Mouse (Mus musculus) forebrain, embryonic 14.5 days (tissue): Measurements from ENCODE around the gene Scg2. TPM values are rescaled to one million over a fixed set of nuclear protein-coding genes. Genes with fewer than 3 reads are reported as not detected.
A peak's percentile ranks its signal among the peaks of the same experiment; 100 is the strongest.

Experiments
- ATAC-seq: fragments of 200-750 bp; cut with Nextera tagmentation; 2 replicates; pipeline ENCODE4 v1.8.0; 2017; ENCODE audit warnings: mild to moderate bottlenecking, moderate library complexity
- DNase-seq: peaks from one replicate; pipeline ENCODE4 v3.0.0-alpha.2; 2015; ENCODE audit warnings: low spot score
- H3K27ac ChIP-seq: fragments of 300-500 bp; sonication (generic); 2 replicates; pipeline ENCODE4 v1.5.1; 2014; ENCODE audit warnings: low read depth, mild to moderate bottlenecking, control low read depth, low read length, moderate library complexity
- H3K27me3 ChIP-seq: fragments of 300-500 bp; sonication (generic); replicated peaks from 2 replicates; pipeline ENCODE4 v1.6.1; 2014; ENCODE audit warnings: low read length, control low read depth, mixed read lengths; ENCODE audit not compliant: control insufficient read depth, insufficient read depth
- H3K36me3 ChIP-seq: fragments of 300-500 bp; sonication (generic); 2 replicates; pipeline ENCODE4 v1.6.1; 2014; ENCODE audit warnings: low read length, control low read depth; ENCODE audit not compliant: control insufficient read depth, insufficient read depth
- H3K4me1 ChIP-seq: fragments of 300-500 bp; sonication (generic); 2 replicates; pipeline ENCODE4 v1.6.1; 2014; ENCODE audit warnings: antibody characterized with exemption, low read length, control low read depth; ENCODE audit not compliant: control insufficient read depth, insufficient read depth
- H3K4me2 ChIP-seq: fragments of 300-500 bp; sonication (generic); 2 replicates; pipeline ENCODE4 v1.6.1; 2014; ENCODE audit warnings: mild to moderate bottlenecking, control low read depth, low read length
- H3K4me3 ChIP-seq: fragments of 300-500 bp; sonication (generic); 2 replicates; pipeline ENCODE4 v1.5.1; 2014; ENCODE audit warnings: low read depth, low read length, control low read depth
- H3K9ac ChIP-seq: fragments of 300-500 bp; sonication (generic); 2 replicates; pipeline ENCODE4 v1.6.1; 2014; ENCODE audit warnings: mild to moderate bottlenecking, low read length, control low read depth, moderate library complexity
- H3K9me3 ChIP-seq: fragments of 300-500 bp; sonication (generic); replicated peaks from 2 replicates; pipeline ENCODE4 v1.6.1; 2016; ENCODE audit warnings: low read length, control low read depth, mixed read lengths; ENCODE audit not compliant: control insufficient read depth
- WGBS: fragments of 180-500 bp; shearing (Covaris S2); extraction: QIAGEN DNeasy Blood & Tissue Kit; methylation state at CpG from one replicate; pipeline ENCODE4 v1.1.7; 2014; 5-methylcytosine and 5-hydroxymethylcytosine counted together
- polyA plus RNA-seq: library from polyadenylated mRNA; unstranded; fragments of >200 nt; fragmentation: Nextera tagmentation; extraction: Ambion mirVana; gene quantifications from 2 replicates; pipeline ENCODE4 v1.2.1, GENCODE M21; 2014

Gene Scg2
- 61.1 and 78.8 TPM in 2 replicates for polyA plus RNA-seq

- DNase-seq (peak; percentile 95), ATAC-seq (peak; percentile 97)
- Histone ChIP-seq H3K4me1 (no peaks in the 10 kb centered on the region), H3K27ac (no peak within 1 kb of the TSS), H3K4me3 (peak within 1 kb of the TSS; percentile 32), H3K36me3 (no peaks in the 10 kb centered on the region), H3K9ac (peak within 1 kb of the TSS; percentile 43; the same call in 1 of the 2 replicates), H3K4me2 (peak within 1 kb of the TSS; percentile 54), H3K27me3 (no peaks in the 10 kb centered on the region), H3K9me3 (no peaks in the 10 kb centered on the region)
- WGBS, result 14% methylated on average over 22 of the region's 22 CpGs
Measured at GRCm38 (mm10) chr1:79439609-79440308, at the start of gene Scg2. TSS of gene Scg2 (minus strand) at chr1:79440120.

DNA sequence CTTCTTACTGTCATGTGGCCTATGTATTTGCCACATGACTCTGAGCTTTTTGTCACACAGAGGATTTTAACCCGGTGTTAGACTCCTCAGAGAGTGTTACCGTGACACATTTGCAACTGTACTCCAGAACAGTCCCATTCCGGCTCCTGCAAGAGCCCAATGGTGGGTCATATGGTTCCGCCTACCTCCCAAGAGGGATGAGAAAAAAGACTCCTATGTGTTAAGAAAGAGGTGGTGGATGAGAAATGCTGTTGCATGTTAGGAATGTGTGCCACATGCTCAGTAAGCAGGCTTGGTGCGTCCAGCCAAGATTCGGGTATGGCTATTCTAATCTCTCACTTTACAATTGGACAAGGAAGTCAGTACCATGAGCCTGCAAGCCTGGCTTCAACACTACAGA is 45.6 kb upstream of the Scg2 start:
- no peaks in the 10 kb centered on the region for H3K36me3 ChIP-seq
- H3K27ac ChIP-seq, result no peak overlapping the region
- no peak overlapping the region for H3K9ac ChIP-seq
- H3K4me2 ChIP-seq, result no peak overlapping the region
- no peak overlapping the region for H3K4me3 ChIP-seq
- no peaks in the 10 kb centered on the region for H3K9me3 ChIP-seq
- DNase-seq, result no peak
- WGBS, result 95% methylated on average over 6 of the region's 6 CpGs
- no peaks in the 10 kb centered on the region for H3K27me3 ChIP-seq
- no peaks in the 10 kb centered on the region for H3K4me1 ChIP-seq
- no peak for ATAC-seq

DNA sequence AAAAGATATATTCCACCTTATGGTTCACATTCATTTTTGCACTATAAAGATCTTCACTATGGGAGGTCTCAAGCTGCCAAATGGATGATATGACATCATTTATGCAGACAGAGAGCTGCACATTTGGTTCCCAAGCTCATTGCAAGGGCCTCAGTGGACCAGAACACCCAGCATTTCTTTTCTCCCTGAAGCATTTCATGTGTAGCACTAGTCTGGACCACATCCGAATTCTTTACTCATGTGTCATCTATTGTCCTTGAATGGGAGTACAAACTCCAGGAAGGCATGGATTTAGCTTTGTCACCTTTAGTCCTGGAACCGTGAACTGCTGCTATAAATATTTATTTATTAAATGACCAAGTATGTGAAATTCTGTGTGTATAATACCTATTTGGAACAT is 30.9 kb upstream of the Scg2 start:
- Histone ChIP-seq H3K36me3 (no peaks in the 10 kb centered on the region), H3K9me3 (no peaks in the 10 kb centered on the region; the same call in 1 of the 2 replicates), H3K4me3 (no peak overlapping the region), H3K4me1 (no peaks in the 10 kb centered on the region), H3K9ac (no peak overlapping the region), H3K27ac (no peak overlapping the region), H3K27me3 (no peaks in the 10 kb centered on the region), H3K4me2 (no peak overlapping the region)
- 84% methylated on average over 2 of the region's 2 CpGs for WGBS
- DNase-seq, result no peak
- no peak for ATAC-seq

GRCm38 (mm10) chr1:79469871-79470270 is 30.0 kb upstream of the Scg2 start:
- no peak for ATAC-seq
- no peak for DNase-seq

DNA sequence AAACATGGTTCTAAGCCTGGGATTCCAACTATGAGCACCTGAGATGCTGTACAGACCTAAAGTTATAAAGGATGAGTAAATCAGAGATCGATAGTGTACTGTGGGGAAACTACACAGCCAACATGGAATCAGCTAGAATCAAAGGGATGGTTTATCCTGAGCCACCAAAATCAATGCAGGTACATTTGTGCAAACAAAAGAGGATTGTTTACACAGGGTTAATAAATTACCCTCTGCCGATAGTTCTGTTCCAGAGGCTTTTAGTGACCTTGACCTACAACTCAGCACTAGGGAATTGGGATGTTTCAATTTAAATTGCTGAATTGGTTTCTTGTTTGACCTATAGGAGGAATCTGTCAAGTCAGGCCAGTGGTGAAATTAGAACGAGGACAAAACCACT is 26.7 kb upstream of the Scg2 start:
- H3K27me3 ChIP-seq, result no peaks in the 10 kb centered on the region
- no peak overlapping the region for H3K4me2 ChIP-seq
- ATAC-seq (no peak), DNase-seq (peak; percentile 2)
- no peak overlapping the region for H3K27ac ChIP-seq
- no peaks in the 10 kb centered on the region for H3K9me3 ChIP-seq
- H3K9ac ChIP-seq, result no peak overlapping the region
- H3K36me3 ChIP-seq, result no peaks in the 10 kb centered on the region
- H3K4me1 ChIP-seq, result no peaks in the 10 kb centered on the region
- WGBS, result 76% methylated on average over 3 of the region's 3 CpGs
- H3K4me3 ChIP-seq, result no peak overlapping the region

More at GRCm38 (mm10) chr1:79469871-79470270, 30.0 kb upstream of the Scg2 start:
- H3K4me3 ChIP-seq, result no peak overlapping the region
- H3K4me2 ChIP-seq, result no peak overlapping the region
- H3K36me3 ChIP-seq, result no peaks in the 10 kb centered on the region
- H3K27me3 ChIP-seq, result no peaks in the 10 kb centered on the region
- H3K4me1 ChIP-seq, result no peaks in the 10 kb centered on the region
- 90% methylated on average over 5 of the region's 5 CpGs for WGBS
- no peak overlapping the region for H3K27ac ChIP-seq
- no peak overlapping the region for H3K9ac ChIP-seq
- no peaks in the 10 kb centered on the region; the same call in 1 of the 2 replicates for H3K9me3 ChIP-seq

DNA sequence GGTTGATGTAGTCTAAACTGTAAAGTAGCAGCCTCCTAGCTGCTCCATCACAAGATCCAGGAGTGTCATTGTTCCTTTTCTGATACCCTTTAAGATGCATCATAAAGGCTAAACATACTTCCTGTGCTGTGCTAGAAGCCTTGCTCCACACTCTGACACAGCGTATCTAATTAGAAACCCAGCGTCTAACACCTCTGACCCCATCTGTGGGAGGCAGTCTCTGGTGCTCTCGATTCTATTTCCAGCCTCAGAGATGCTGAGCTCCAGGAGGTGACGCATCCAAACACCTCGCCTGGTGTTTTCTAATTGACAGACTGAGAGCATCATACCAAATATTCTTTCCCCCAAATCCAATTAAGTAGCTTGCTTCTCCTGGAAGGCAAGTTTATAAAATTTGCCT is 18.6 kb upstream of the Scg2 start:
- ATAC-seq (no peak), DNase-seq (peak; percentile 25)
- 34% methylated on average over 5 of the region's 5 CpGs for WGBS
- H3K4me1 ChIP-seq, result peaks cover 10% of the 10 kb centered on the region
- H3K36me3 ChIP-seq, result no peaks in the 10 kb centered on the region
- no peaks in the 10 kb centered on the region for H3K9me3 ChIP-seq
- H3K27ac ChIP-seq, result no peak overlapping the region
- H3K27me3 ChIP-seq, result no peaks in the 10 kb centered on the region
- H3K4me2 ChIP-seq, result no peak overlapping the region
- no peak overlapping the region for H3K9ac ChIP-seq
- no peak overlapping the region for H3K4me3 ChIP-seq

DNA sequence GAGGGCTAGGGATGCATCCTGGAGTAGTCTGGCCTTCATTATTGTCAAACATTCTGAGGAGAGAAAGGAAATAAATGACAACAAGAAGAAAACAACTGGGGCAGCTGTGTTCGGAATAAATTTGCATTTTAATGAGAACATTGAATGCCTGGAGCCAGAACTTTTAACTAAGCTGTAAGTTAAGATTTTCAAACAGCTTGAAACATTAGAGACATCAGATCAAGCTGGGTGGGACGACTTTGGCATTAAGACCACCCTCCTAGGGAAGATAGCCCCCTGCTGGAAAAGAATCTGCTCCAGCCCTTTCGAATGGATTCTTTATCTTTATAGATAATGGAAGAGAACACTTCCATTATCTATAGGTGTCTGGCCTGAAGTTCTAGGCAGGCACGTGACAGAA is 14.2 kb upstream of the Scg2 start:
- ATAC-seq, result no peak
- Histone ChIP-seq H3K4me3 (no peak overlapping the region), H3K4me2 (no peak overlapping the region), H3K4me1 (peaks cover 20% of the 10 kb centered on the region), H3K36me3 (no peaks in the 10 kb centered on the region), H3K27me3 (no peaks in the 10 kb centered on the region), H3K27ac (no peak overlapping the region), H3K9me3 (no peaks in the 10 kb centered on the region), H3K9ac (no peak overlapping the region)
- WGBS, result 1% methylated on average over 4 of the region's 4 CpGs
- peak; percentile 27 for DNase-seq

- Histone ChIP-seq H3K9me3 (no peaks in the 10 kb centered on the region), H3K4me1 (peaks cover 20% of the 10 kb centered on the region), H3K36me3 (no peaks in the 10 kb centered on the region), H3K4me2 (no peak overlapping the region), H3K4me3 (no peak overlapping the region), H3K27me3 (no peaks in the 10 kb centered on the region), H3K27ac (no peak overlapping the region), H3K9ac (no peak overlapping the region)
- ATAC-seq, result 0 out of 2 replicates have a peak, but pooled peaks have one; percentile 10
- DNase-seq, result peak; percentile 53
- 24% methylated on average over 1 of the region's 1 CpGs for WGBS
Measured at GRCm38 (mm10) chr1:79452339-79452738, 12.4 kb upstream of the Scg2 start.

DNA sequence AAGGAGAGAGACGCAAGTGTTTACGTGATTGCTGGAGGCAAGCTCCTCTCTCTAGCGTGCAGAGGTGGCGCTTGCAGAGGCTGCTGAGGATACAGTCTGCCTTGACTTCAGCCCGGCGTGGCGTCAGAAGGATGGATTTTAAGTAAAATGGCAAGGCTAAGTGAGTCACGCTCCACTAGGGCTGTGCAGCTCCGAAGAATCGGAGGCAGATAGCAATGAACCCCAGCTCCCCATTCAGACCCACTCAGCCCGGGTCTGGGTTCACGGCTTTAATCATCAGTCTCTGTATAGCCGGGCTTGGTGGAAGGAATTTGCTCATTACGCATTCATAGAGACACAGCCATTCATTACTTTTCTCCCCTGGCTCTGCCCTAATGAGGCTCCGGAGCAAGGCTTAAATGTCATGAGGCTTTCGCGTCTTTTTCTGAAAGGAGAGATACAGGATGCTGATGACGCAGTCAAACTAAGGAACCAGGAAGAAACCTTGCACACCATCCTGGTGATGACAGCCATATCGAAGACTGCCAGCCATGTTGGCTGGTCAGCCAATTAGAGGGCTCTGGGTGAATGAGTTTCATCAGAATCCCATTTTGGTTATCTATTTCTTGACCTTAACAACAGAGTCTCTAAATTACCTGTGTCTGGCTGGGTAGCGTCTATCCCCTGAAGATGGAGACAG is 10.6 kb upstream of the Scg2 start:
- ATAC-seq, result peak; percentile 84

More for the DNA sequence above, 10.6 kb upstream of the Scg2 start:
- peak; percentile 76 for DNase-seq
- WGBS, result 2% methylated on average over 20 of the region's 20 CpGs
- Histone ChIP-seq H3K4me2 (peak overlapping the region; percentile 59), H3K27ac (0 out of 2 replicates have a peak overlapping the region, but pooled peaks have one; percentile 27), H3K4me3 (peak overlapping the region; percentile 31), H3K4me1 (peaks cover 20% of the 10 kb centered on the region), H3K9ac (peak overlapping the region; percentile 50), H3K9me3 (no peaks in the 10 kb centered on the region), H3K27me3 (no peaks in the 10 kb centered on the region), H3K36me3 (no peaks in the 10 kb centered on the region)
